Mouse (Mus musculus) layer of hippocampus, postnatal 25 days (tissue): ENCODE measurements around the gene Lrrc18. TPM values are rescaled to one million over a fixed set of nuclear protein-coding genes. Genes with fewer than 3 reads are reported as not detected.

ENCODE experiments used
- DNase-seq, 2 experiments: peaks; one replicate each; pipeline ENCODE4 v3.0.0; 2022; ENCODE audit warnings: mixed read lengths in 2 of 2, low spot score in 1 of 2; ENCODE audit errors: extremely low spot score in 1 of 2
- total RNA-seq, 2 experiments: library from RNA; stranded (reverse); gene quantifications; 2 replicates each; pipeline ENCODE4 v1.2.3; 2021

Gene Lrrc18
- total RNA-seq, 2 experiments from 2014 or later = 0.23 to 0.59 TPM

DNA sequence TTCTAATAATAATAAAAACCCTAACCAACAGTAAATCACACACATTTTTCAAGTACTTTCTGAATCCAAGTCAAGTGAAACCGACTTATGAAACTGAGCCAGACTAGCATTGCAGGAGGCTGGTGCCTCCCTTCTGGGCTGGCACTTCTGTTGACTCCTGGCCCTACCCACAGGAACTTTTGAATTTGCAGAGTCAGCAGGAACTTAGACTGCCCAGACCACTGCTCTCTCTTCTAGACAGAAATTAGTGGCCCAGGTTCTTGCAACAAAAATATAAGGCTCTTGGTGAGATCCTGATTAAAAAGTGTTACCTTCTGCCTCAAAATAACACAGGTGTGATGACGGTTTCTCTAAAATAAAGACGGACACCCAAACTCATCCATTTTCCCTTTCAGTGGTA, 54.0 kb downstream of the Lrrc18 start:
- no peak for DNase-seq

DNA sequence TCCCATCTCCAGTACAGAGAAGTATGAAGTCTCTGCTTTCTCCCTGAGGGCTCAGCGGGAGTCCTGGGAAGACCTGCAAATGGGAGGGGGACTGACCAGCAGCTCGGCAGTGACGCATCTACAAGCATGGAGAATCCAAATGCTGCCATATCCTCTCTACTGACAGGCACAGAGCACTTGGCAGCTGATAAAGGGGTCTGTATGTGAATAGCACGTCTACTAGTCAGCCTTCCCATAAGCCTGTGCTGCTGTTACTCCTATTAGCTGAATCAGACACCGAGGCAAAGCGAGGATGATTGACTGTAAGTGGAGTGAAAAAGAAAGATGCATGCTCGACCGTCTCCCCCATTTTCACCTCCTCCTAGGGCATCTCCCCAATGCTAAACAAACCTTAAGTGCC, 62.3 kb downstream of the Lrrc18 start:
- DNase-seq = no peak

DNA sequence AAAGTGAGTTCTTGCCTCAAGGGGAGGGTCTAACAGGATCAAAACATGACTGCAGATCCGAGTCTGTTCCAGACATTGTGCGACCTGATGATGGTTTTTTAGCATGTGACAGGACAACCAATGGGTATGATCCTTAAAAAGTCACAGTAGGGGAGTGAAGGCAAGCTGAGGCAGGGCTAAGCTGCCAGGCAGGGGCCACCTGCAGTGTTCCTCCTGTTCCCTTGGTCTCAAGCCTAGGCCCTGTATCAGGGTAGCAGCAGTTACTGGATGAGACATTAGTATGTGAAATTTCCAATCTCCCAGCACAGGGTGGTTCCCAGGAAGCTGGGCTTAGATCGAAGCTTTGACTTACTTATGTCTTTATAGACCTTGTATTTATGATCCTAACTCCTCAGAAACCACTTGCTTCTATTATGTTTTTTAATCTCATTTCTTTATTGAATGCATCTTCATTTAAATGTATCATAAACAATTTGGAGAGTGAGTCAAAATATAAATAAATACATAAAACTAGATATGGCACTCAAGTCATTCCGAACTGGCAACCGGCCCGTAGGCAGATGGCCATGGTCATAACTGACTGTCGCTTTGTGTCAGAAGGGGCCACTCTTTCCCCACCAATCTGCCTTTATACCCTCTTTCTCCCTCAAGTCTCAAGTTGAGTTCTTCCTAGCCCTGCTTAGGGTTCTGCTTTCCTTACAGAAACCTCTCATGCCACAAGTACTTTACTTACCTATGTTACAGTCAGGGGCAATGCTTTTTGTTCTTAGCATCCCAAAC, 67.9 kb downstream of the Lrrc18 start:
- no peak for DNase-seq

DNA sequence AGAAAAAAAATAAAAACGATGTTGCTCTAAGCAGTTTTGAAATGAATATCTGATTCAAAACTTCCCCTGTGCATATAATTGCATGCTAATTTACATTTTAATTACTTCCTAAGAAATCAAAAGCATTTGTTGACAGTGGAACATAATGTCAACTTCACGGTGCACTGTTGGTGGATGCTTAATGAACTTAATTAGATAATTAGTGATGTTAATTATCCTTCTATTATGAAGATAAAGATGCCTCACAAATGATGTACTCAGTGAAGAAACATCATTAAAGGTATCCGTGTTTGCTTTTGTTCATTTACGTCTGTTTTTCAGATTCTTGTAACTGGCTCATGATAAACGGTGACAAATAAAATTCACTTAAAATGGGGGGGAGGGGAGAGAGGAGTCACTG, 71.8 kb downstream of the Lrrc18 start:
- no peak for DNase-seq

Other genes starting within 250 kb of the Lrrc18 start
- gene Tmem273, start 205.4 kb upstream of the Lrrc18 start, total RNA-seq = under 1 TPM; 0.33 to 0.64 TPM
- gene Fam170b, start 157.4 kb upstream of the Lrrc18 start, total RNA-seq = not detected
- gene Vstm4, start 134.6 kb upstream of the Lrrc18 start, total RNA-seq = 1 to 10 TPM; 3.6 to 4.6 TPM
- gene Wdfy4, start 194.1 kb downstream of the Lrrc18 start, total RNA-seq = 1 to 10 TPM; 2.2 to 3.2 TPM
- gene Arhgap22, start 222.6 kb downstream of the Lrrc18 start, total RNA-seq = 1 to 10 TPM; 7.5 to 8.4 TPM